Mouse (Mus musculus) neural tube, embryonic 15.5 days (tissue): ENCODE results near the gene Fbxw21. TPM values are rescaled to one million over a fixed set of nuclear protein-coding genes. Genes with fewer than 3 reads are reported as not detected.

ENCODE experiments used
- ATAC-seq: fragments of 200-750 bp; cut with Nextera tagmentation; 2 replicates; pipeline ENCODE4 v1.8.0; 2017; ENCODE audit warnings: mild to moderate bottlenecking, moderate TSS enrichment, moderate library complexity; ENCODE audit not compliant: low FRiP score
- H3K27ac ChIP-seq: fragments of 300-500 bp; sonication (generic); replicated peaks from 2 replicates; pipeline ENCODE4 v1.5.1; 2015; ENCODE audit warnings: mild to moderate bottlenecking, inconsistent platforms
- H3K27me3 ChIP-seq: fragments of 300-500 bp; sonication (generic); replicated peaks from 2 replicates; pipeline ENCODE4 v1.6.1; 2015; ENCODE audit warnings: inconsistent platforms
- H3K36me3 ChIP-seq: fragments of 300-500 bp; sonication (generic); 2 replicates; pipeline ENCODE4 v1.6.1; 2015; ENCODE audit warnings: inconsistent platforms
- H3K4me1 ChIP-seq: fragments of 300-500 bp; sonication (generic); 2 replicates; pipeline ENCODE4 v1.6.1; 2015; ENCODE audit warnings: inconsistent platforms
- H3K4me2 ChIP-seq: fragments of 300-500 bp; sonication (generic); 2 replicates; pipeline ENCODE4 v1.6.1; 2015; ENCODE audit warnings: inconsistent platforms, mild to moderate bottlenecking, moderate library complexity
- H3K4me3 ChIP-seq: fragments of 300-500 bp; sonication (generic); replicated peaks from 2 replicates; pipeline ENCODE4 v1.5.1; 2015; ENCODE audit warnings: mild to moderate bottlenecking, inconsistent platforms
- H3K9ac ChIP-seq: fragments of 300-500 bp; sonication (generic); replicated peaks from 2 replicates; pipeline ENCODE4 v1.6.1; 2015; ENCODE audit warnings: mild to moderate bottlenecking, inconsistent platforms
- H3K9me3 ChIP-seq: fragments of 300-500 bp; sonication (generic); replicated peaks from 2 replicates; pipeline ENCODE4 v1.6.1; 2016; ENCODE audit warnings: inconsistent platforms
- WGBS: fragments of 180-500 bp; shearing (Covaris S2); methylation state at CpG from one replicate; pipeline ENCODE4 v1.1.7; 2015; ENCODE audit warnings: mixed read lengths; 5-methylcytosine and 5-hydroxymethylcytosine counted together
- polyA plus RNA-seq: library from polyadenylated mRNA; unstranded; fragments of >200 nt; fragmentation: Nextera tagmentation; extraction: Ambion mirVana; gene quantifications from 2 replicates; pipeline ENCODE4 v1.2.1, GENCODE M21; 2015

Fbxw21 gene
- polyA plus RNA-seq, 1 experiment from 2014 or later = not detected

- 0 out of 2 replicates have a peak, but pooled peaks cover 5% of the 10 kb centered on the region for H3K4me1 ChIP-seq
- H3K9ac ChIP-seq = no peak overlapping the region
- H3K4me2 ChIP-seq = no peak overlapping the region
- no peaks in the 10 kb centered on the region for H3K9me3 ChIP-seq
- ATAC-seq = no peak
- H3K36me3 ChIP-seq = peaks cover 88% of the 10 kb centered on the region
- no peak overlapping the region for H3K27ac ChIP-seq
- H3K4me3 ChIP-seq = no peak overlapping the region
- no peaks in the 10 kb centered on the region for H3K27me3 ChIP-seq
- WGBS = 85% methylated on average over 4 of the region's 4 CpGs
Measured at GRCm38 (mm10) chr9:109111101-109111500, 50.7 kb downstream of the Fbxw21 start.

- Histone ChIP-seq H3K4me1 (peaks cover 13% of the 10 kb centered on the region; the same call in 1 of the 2 replicates), H3K9me3 (no peaks in the 10 kb centered on the region), H3K27me3 (no peaks in the 10 kb centered on the region), H3K9ac (no peak overlapping the region), H3K4me3 (no peak overlapping the region), H3K36me3 (peaks cover 88% of the 10 kb centered on the region), H3K4me2 (no peak overlapping the region), H3K27ac (no peak overlapping the region)
- 92% methylated on average over 11 of the region's 11 CpGs for WGBS
- ATAC-seq = no peak
Measured at GRCm38 (mm10) chr9:109110240-109110639, 51.6 kb downstream of the Fbxw21 start.

GRCm38 (mm10) chr9:109107341-109107740 lies 54.5 kb downstream of the Fbxw21 start:
- H3K9ac ChIP-seq = no peak overlapping the region
- H3K4me3 ChIP-seq = no peak overlapping the region
- no peaks in the 10 kb centered on the region for H3K9me3 ChIP-seq
- no peaks in the 10 kb centered on the region for H3K27me3 ChIP-seq
- H3K36me3 ChIP-seq = peaks cover 70% of the 10 kb centered on the region
- no peak overlapping the region for H3K27ac ChIP-seq
- peaks cover 35% of the 10 kb centered on the region for H3K4me1 ChIP-seq
- ATAC-seq = no peak
- WGBS = 40% methylated on average over 4 of the region's 6 CpGs
- H3K4me2 ChIP-seq = no peak overlapping the region

GRCm38 (mm10) chr9:109105648-109106047 lies 56.2 kb downstream of the Fbxw21 start:
- peak overlapping the region; percentile 20; the same call in 1 of the 2 replicates for H3K27ac ChIP-seq
- H3K4me1 ChIP-seq = peaks cover 39% of the 10 kb centered on the region
- H3K9ac ChIP-seq = no peak overlapping the region
- peaks cover 59% of the 10 kb centered on the region for H3K36me3 ChIP-seq
- no peak overlapping the region for H3K4me2 ChIP-seq
- H3K9me3 ChIP-seq = no peaks in the 10 kb centered on the region
- ATAC-seq = no peak
- H3K27me3 ChIP-seq = no peaks in the 10 kb centered on the region
- WGBS = 94% methylated on average over 12 of the region's 12 CpGs
- no peak overlapping the region for H3K4me3 ChIP-seq

GRCm38 (mm10) chr9:109105011-109105410 lies 56.8 kb downstream of the Fbxw21 start:
- Histone ChIP-seq H3K4me3 (no peak overlapping the region), H3K27me3 (no peaks in the 10 kb centered on the region), H3K4me2 (peak overlapping the region; percentile 19; the same call in 1 of the 2 replicates), H3K4me1 (peaks cover 43% of the 10 kb centered on the region), H3K27ac (peak overlapping the region; percentile 56; the same call in 1 of the 2 replicates), H3K9ac (peak overlapping the region; percentile 20; the same call in 1 of the 2 replicates), H3K9me3 (no peaks in the 10 kb centered on the region), H3K36me3 (peaks cover 53% of the 10 kb centered on the region)
- 59% methylated on average over 12 of the region's 12 CpGs for whole genome bisulfite sequencing
- 0 out of 2 replicates have a peak, but pooled peaks have one; percentile 19 for ATAC-seq

- 83% methylated on average over 9 of the region's 9 CpGs for WGBS
- ATAC-seq = no peak
Measured at GRCm38 (mm10) chr9:109104083-109104482, 57.8 kb downstream of the Fbxw21 start.

GRCm38 (mm10) chr9:109103250-109103649 lies 58.6 kb downstream of the Fbxw21 start:
- Histone ChIP-seq H3K4me2 (no peak overlapping the region), H3K4me1 (peaks cover 60% of the 10 kb centered on the region), H3K9me3 (no peaks in the 10 kb centered on the region), H3K27ac (no peak overlapping the region), H3K27me3 (no peaks in the 10 kb centered on the region), H3K9ac (no peak overlapping the region), H3K36me3 (peaks cover 35% of the 10 kb centered on the region), H3K4me3 (no peak overlapping the region)
- ATAC-seq = no peak
- WGBS = 75% methylated on average over 7 of the region's 7 CpGs

More at GRCm38 (mm10) chr9:109104083-109104482, 57.8 kb downstream of the Fbxw21 start:
- Histone ChIP-seq H3K4me3 (no peak overlapping the region), H3K4me1 (peaks cover 51% of the 10 kb centered on the region), H3K27me3 (no peaks in the 10 kb centered on the region), H3K36me3 (peaks cover 44% of the 10 kb centered on the region), H3K27ac (peak overlapping the region; percentile 28; the same call in 1 of the 2 replicates), H3K9me3 (no peaks in the 10 kb centered on the region), H3K9ac (no peak overlapping the region), H3K4me2 (no peak overlapping the region)

GRCm38 (mm10) chr9:109102541-109102940 lies 59.3 kb downstream of the Fbxw21 start:
- Histone ChIP-seq H3K4me2 (no peak overlapping the region), H3K4me1 (peaks cover 67% of the 10 kb centered on the region), H3K27ac (no peak overlapping the region), H3K9ac (no peak overlapping the region), H3K27me3 (no peaks in the 10 kb centered on the region), H3K9me3 (no peaks in the 10 kb centered on the region), H3K4me3 (no peak overlapping the region), H3K36me3 (peaks cover 29% of the 10 kb centered on the region)
- no peak for ATAC-seq
- WGBS = 94% methylated on average over 3 of the region's 3 CpGs

- H3K36me3 ChIP-seq = peaks cover 29% of the 10 kb centered on the region
- WGBS = 94% methylated on average over 5 of the region's 5 CpGs
- no peak for ATAC-seq
Measured at GRCm38 (mm10) chr9:109101933-109102445, 59.9 kb downstream of the Fbxw21 start.

GRCm38 (mm10) chr9:109100307-109100928 lies 61.4 kb downstream of the Fbxw21 start:
- Histone ChIP-seq H3K9ac (no peak overlapping the region), H3K9me3 (no peaks in the 10 kb centered on the region), H3K4me3 (no peak overlapping the region), H3K27me3 (no peaks in the 10 kb centered on the region), H3K27ac (no peak overlapping the region), H3K36me3 (peaks cover 16% of the 10 kb centered on the region), H3K4me1 (peaks cover 73% of the 10 kb centered on the region), H3K4me2 (no peak overlapping the region)
- WGBS = 85% methylated on average over 20 of the region's 20 CpGs
- ATAC-seq = no peak

More at GRCm38 (mm10) chr9:109101933-109102445, 59.9 kb downstream of the Fbxw21 start:
- Histone ChIP-seq H3K9me3 (no peaks in the 10 kb centered on the region), H3K27me3 (no peaks in the 10 kb centered on the region), H3K4me3 (no peak overlapping the region), H3K4me2 (no peak overlapping the region), H3K27ac (no peak overlapping the region), H3K4me1 (peaks cover 70% of the 10 kb centered on the region), H3K9ac (no peak overlapping the region)

GRCm38 (mm10) chr9:109098969-109099368 lies 62.9 kb downstream of the Fbxw21 start:
- ATAC-seq = no peak
- no peak overlapping the region for H3K4me3 ChIP-seq
- 44% methylated on average over 6 of the region's 6 CpGs for WGBS

GRCm38 (mm10) chr9:109098366-109098765 lies 63.5 kb downstream of the Fbxw21 start:
- Histone ChIP-seq H3K9ac (0 out of 2 replicates have a peak overlapping the region, but pooled peaks have one; percentile 9), H3K9me3 (no peaks in the 10 kb centered on the region), H3K36me3 (peaks cover 10% of the 10 kb centered on the region; the same call in 1 of the 2 replicates), H3K27ac (peak overlapping the region; percentile 97), H3K4me2 (peak overlapping the region; percentile 71), H3K27me3 (no peaks in the 10 kb centered on the region), H3K4me3 (peak overlapping the region; percentile 82; the same call in 1 of the 2 replicates), H3K4me1 (peaks cover 71% of the 10 kb centered on the region)
- WGBS = 77% methylated on average over 8 of the region's 8 CpGs
- ATAC-seq = no peak

More at GRCm38 (mm10) chr9:109098969-109099368, 62.9 kb downstream of the Fbxw21 start:
- peaks cover 68% of the 10 kb centered on the region for H3K4me1 ChIP-seq
- H3K9me3 ChIP-seq = no peaks in the 10 kb centered on the region
- peak overlapping the region; percentile 97 for H3K27ac ChIP-seq
- peak overlapping the region; percentile 14; the same call in 1 of the 2 replicates for H3K9ac ChIP-seq
- H3K4me2 ChIP-seq = peak overlapping the region; percentile 71
- peaks cover 10% of the 10 kb centered on the region; the same call in 1 of the 2 replicates for H3K36me3 ChIP-seq
- no peaks in the 10 kb centered on the region for H3K27me3 ChIP-seq
